Mouse (Mus musculus): Measurements from ENCODE around the gene Cd47.

- TF ChIP-seq POLR2A (IDR thresholded peaks at IDR 0.05; ENCODE audit: low read depth, low read length) (no peak), CTCF (IDR thresholded peaks at IDR 0.05; ENCODE audit: borderline replicate concordance, insufficient read depth, low read length) (no peak)
These were observed 105.7 kb downstream of the Cd47 start for GRCm38 (mm10) chr16:49906066-49906465.
